Mouse (Mus musculus) forebrain, postnatal 0 days (tissue): Measurements from ENCODE around the gene Usp28. TPM values are rescaled to one million over a fixed set of nuclear protein-coding genes. Genes with fewer than 3 reads are reported as not detected.

Source experiments
- ATAC-seq: fragments of 200-750 bp; cut with Nextera tagmentation; 2 replicates; pipeline ENCODE4 v1.8.0; 2017; ENCODE audit warnings: mild to moderate bottlenecking, moderate library complexity
- DNase-seq: peaks from one replicate; pipeline ENCODE4 v3.0.0-alpha.2; 2015
- H3K27ac ChIP-seq: fragments of 300-500 bp; sonication (generic); 2 replicates; pipeline ENCODE4 v1.5.1; 2014; ENCODE audit warnings: low read depth, mild to moderate bottlenecking, antibody characterized with exemption, low read length, moderate library complexity, mixed read lengths
- H3K27me3 ChIP-seq: fragments of 300-500 bp; sonication (generic); 2 replicates; pipeline ENCODE4 v1.6.1; 2014; ENCODE audit warnings: mild to moderate bottlenecking, low read length, mixed read lengths; ENCODE audit not compliant: insufficient read depth
- H3K36me3 ChIP-seq: fragments of 300-500 bp; sonication (generic); 2 replicates; pipeline ENCODE4 v1.6.1; 2014; ENCODE audit warnings: mild to moderate bottlenecking, moderate library complexity; ENCODE audit not compliant: insufficient read depth
- H3K4me1 ChIP-seq: fragments of 300-500 bp; sonication (generic); 2 replicates; pipeline ENCODE4 v1.6.1; 2014; ENCODE audit warnings: antibody characterized with exemption; ENCODE audit not compliant: insufficient read depth
- H3K4me2 ChIP-seq: fragments of 300-500 bp; sonication (generic); 2 replicates; pipeline ENCODE4 v1.6.1; 2014; ENCODE audit warnings: low read depth, mild to moderate bottlenecking, moderate library complexity
- H3K4me3 ChIP-seq: fragments of 300-500 bp; sonication (generic); 2 replicates; pipeline ENCODE4 v1.5.1; 2014; ENCODE audit warnings: low read depth, low read length, mixed read lengths
- H3K9ac ChIP-seq: fragments of 300-500 bp; sonication (generic); 2 replicates; pipeline ENCODE4 v1.6.1; 2014; ENCODE audit warnings: mild to moderate bottlenecking
- H3K9me3 ChIP-seq: fragments of 300-500 bp; sonication (generic); 2 replicates; pipeline ENCODE4 v1.6.1; 2016; ENCODE audit warnings: low read length
- CTCF ChIP-seq: sonication (generic); IDR thresholded peaks from 2 replicates; pipeline ENCODE4 v1.5.1; 2016; ENCODE audit warnings: antibody characterized with exemption, control low read depth, low read depth
- WGBS: fragments of 180-500 bp; shearing (Covaris S2); extraction: QIAGEN DNeasy Blood & Tissue Kit; methylation state at CpG from one replicate; pipeline ENCODE4 v1.1.7; 2014; 5-methylcytosine and 5-hydroxymethylcytosine counted together
- polyA plus RNA-seq: library from polyadenylated mRNA; unstranded; fragments of >200 nt; fragmentation: Nextera tagmentation; extraction: Ambion mirVana; gene quantifications from 2 replicates; pipeline ENCODE4 v1.2.1, GENCODE M21; 2015
- total RNA-seq: library from RNA; depleted of rRNA; stranded (reverse); fragments of >200 nt; gene quantifications from 2 replicates; pipeline ENCODE4 v1.2.3, GENCODE M21; 2014; rRNA removed

Gene Usp28
- total RNA-seq (18.0 and 20.2 TPM in 2 replicates), polyA plus RNA-seq (8.3 and 12.7 TPM in 2 replicates)

DNA sequence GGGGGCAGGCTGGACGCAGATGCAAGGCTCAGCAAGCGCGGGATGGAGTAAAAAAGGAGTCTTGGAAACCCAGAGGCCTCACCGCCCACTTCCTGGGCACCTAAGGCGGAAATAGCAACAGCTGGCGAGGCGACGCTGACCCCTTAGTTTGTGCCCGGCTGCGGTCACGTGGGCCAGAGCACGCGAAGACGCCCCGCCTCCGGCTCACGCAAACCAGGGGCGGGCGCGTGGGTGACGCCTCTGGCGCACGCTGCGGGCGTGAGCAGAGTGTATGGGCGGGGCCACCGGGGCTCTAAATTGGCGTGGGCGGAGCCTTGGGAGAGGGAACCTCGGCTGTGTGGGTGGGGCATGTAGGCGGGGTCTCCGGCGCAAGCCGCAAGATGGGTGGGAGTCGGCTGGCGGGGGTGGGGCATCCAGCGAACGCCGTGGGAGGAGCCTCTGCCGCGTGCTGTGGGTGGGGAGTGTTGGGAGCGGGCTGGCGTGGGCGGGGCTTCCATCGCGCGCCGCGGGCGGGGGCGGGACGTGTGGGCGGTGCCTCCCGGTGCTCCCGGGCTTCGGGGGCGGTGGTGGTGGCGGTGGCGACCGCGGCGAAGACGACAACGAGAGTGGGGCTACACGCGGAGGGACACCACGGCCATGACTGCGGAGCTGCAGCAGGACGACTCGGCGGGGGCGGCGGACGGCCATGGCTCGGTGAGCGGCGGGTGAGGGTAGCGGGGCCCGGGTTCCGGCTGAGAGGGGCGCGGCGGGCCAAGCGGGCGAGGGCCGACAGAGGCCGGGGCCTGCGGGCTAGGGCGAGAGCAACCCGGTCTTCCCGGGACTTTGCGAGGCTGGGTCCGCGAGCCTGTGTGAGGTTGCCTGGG is at the start of gene Usp28:
Gene Usp28 (plus strand): TSS at position 531 of the 863 bp plus-strand sequence.
- peak within 1 kb of the TSS; percentile 84 for H3K27ac ChIP-seq
- under 1% methylated on average over 83 of the region's 94 CpGs for WGBS
- H3K9me3 ChIP-seq, result no peaks in the 10 kb centered on the region
- peak within 1 kb of the TSS; percentile 74 for H3K4me2 ChIP-seq
- H3K4me1 ChIP-seq, result peaks cover 11% of the 10 kb centered on the region
- no peak for TF ChIP-seq CTCF
- ATAC-seq (peak; percentile 96), DNase-seq (peak; percentile 100)
- peak within 1 kb of the TSS; percentile 57 for H3K9ac ChIP-seq
- H3K36me3 ChIP-seq, result no peaks in the 10 kb centered on the region
- H3K27me3 ChIP-seq, result no peaks in the 10 kb centered on the region
- peak within 1 kb of the TSS; percentile 63 for H3K4me3 ChIP-seq

DNA sequence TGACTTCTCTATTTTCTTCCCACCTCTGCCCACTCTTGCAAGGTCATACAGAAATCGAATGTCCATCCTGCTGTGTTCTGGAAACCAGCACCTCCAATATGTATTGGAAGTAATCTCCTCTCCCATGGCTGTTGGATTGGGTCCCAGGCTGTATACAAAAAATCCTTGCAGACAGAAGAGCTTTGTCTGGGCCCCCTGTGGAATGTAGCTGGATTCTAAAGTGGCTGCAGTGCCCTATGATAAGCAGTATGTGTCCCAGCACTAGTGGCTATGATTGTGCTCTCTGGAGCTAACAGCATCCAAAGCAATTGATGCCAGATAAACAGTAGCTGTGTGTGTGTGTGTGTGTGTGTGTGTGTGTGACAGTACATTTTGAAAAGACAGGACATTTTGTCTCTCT is 42.8 kb upstream of the Usp28 start:
- no peaks in the 10 kb centered on the region for H3K27me3 ChIP-seq
- no peaks in the 10 kb centered on the region for H3K36me3 ChIP-seq
- no peak overlapping the region for H3K27ac ChIP-seq
- no peak for DNase-seq
- no peak overlapping the region for H3K9ac ChIP-seq
- no peak for ATAC-seq
- H3K9me3 ChIP-seq, result no peaks in the 10 kb centered on the region
- H3K4me2 ChIP-seq, result no peak overlapping the region
- H3K4me1 ChIP-seq, result no peaks in the 10 kb centered on the region
- H3K4me3 ChIP-seq, result no peak overlapping the region
- no peak for TF ChIP-seq CTCF
- whole genome bisulfite sequencing, result 53% methylated on average over 1 of the region's 1 CpGs

- ATAC-seq, result no peak
- Histone ChIP-seq H3K27ac (no peak overlapping the region), H3K9me3 (no peaks in the 10 kb centered on the region), H3K4me3 (no peak overlapping the region), H3K9ac (no peak overlapping the region), H3K36me3 (no peaks in the 10 kb centered on the region), H3K4me1 (no peaks in the 10 kb centered on the region), H3K4me2 (no peak overlapping the region), H3K27me3 (no peaks in the 10 kb centered on the region)
- no peak for DNase-seq
- no peak for TF ChIP-seq CTCF
- 90% methylated on average over 4 of the region's 4 CpGs for WGBS
Observed at GRCm38 (mm10) chr9:48947565-48947964, 37.6 kb upstream of the Usp28 start.

DNA sequence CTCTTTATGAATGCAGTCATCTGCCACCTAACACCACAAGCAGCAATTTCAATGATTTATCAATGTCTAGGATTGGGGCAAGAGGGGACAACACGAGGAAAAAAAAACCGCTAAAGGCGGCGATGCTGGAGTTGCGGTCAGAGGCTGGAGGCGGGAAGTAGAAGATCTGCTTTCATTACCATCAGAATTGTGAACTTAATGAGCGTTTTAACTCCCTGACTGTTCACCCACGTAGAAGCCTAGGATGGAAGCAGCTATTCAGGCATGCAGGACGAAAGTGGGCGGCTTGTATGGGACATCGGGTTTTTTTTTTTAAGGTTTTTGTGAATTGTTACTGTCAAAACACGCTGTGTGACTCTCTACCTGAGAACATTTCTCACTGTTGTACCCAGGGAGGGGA is 23.9 kb upstream of the Usp28 start:
- Histone ChIP-seq H3K9me3 (no peaks in the 10 kb centered on the region), H3K27ac (no peak overlapping the region), H3K4me3 (no peak overlapping the region), H3K36me3 (no peaks in the 10 kb centered on the region), H3K4me1 (peaks cover 5% of the 10 kb centered on the region), H3K27me3 (peaks cover 15% of the 10 kb centered on the region; the same call in 1 of the 2 replicates), H3K4me2 (peak overlapping the region; percentile 5; the same call in 1 of the 2 replicates), H3K9ac (no peak overlapping the region)
- no peak for ATAC-seq
- no peak for DNase-seq
- no peak for TF ChIP-seq CTCF
- WGBS, result 30% methylated on average over 12 of the region's 12 CpGs

- TF ChIP-seq CTCF, result no peak
Observed at GRCm38 (mm10) chr9:48962131-48962530, 23.0 kb upstream of the Usp28 start.

DNA sequence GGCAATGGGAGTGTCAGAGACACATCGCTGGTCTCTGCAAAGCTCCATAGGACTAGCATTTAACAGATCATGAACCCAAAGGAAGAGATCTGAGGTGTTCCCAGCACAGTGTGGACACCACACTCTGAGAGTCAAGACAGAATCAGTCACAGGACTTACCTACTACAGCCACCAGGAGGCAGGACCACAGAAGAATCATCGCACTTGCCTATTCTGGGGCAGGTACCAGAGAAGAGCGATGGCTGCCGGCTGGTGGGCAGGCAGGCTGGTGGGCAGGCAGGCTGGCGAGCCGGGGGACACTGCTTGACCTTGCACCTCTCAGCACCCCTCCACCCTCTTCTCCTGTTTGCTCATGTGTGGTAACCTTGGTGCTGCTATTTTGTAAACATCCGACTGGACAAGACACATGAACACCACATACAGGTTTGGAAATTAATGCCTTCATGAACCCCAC is 20.6 kb upstream of the Usp28 start, which contains the start of gene Htr3b:
Gene Htr3b (minus strand): TSS at position 404 of the 454 bp plus-strand sequence.
- Histone ChIP-seq H3K27ac (no peak within 1 kb of the TSS), H3K4me3 (no peak within 1 kb of the TSS), H3K4me2 (no peak within 1 kb of the TSS), H3K9ac (no peak within 1 kb of the TSS), H3K4me1 (peaks cover 5% of the 10 kb centered on the region), H3K36me3 (no peaks in the 10 kb centered on the region), H3K9me3 (no peaks in the 10 kb centered on the region), H3K27me3 (peaks cover 15% of the 10 kb centered on the region; the same call in 1 of the 2 replicates)
- WGBS, result 81% methylated on average over 7 of the region's 7 CpGs
- no peak for ATAC-seq
- no peak for DNase-seq
- TF ChIP-seq CTCF, result peak; percentile 32

More at GRCm38 (mm10) chr9:48962131-48962530, 23.0 kb upstream of the Usp28 start:
- no peak overlapping the region for H3K4me2 ChIP-seq
- no peak overlapping the region for H3K4me3 ChIP-seq
- H3K27ac ChIP-seq, result no peak overlapping the region
- no peaks in the 10 kb centered on the region for H3K9me3 ChIP-seq
- 14% methylated on average over 7 of the region's 7 CpGs for WGBS
- ATAC-seq (no peak), DNase-seq (no peak)
- H3K4me1 ChIP-seq, result peaks cover 5% of the 10 kb centered on the region
- H3K27me3 ChIP-seq, result peaks cover 15% of the 10 kb centered on the region; the same call in 1 of the 2 replicates
- H3K36me3 ChIP-seq, result no peaks in the 10 kb centered on the region
- no peak overlapping the region for H3K9ac ChIP-seq

- ATAC-seq (peak; percentile 25), DNase-seq (peak; percentile 84)
- H3K27ac ChIP-seq, result no peak overlapping the region
- no peaks in the 10 kb centered on the region for H3K27me3 ChIP-seq
- WGBS, result 24% methylated on average over 3 of the region's 3 CpGs
- no peaks in the 10 kb centered on the region for H3K9me3 ChIP-seq
- peak; percentile 91 for TF ChIP-seq CTCF
- H3K4me1 ChIP-seq, result no peaks in the 10 kb centered on the region
- H3K4me2 ChIP-seq, result no peak overlapping the region
- H3K4me3 ChIP-seq, result no peak overlapping the region
- no peaks in the 10 kb centered on the region for H3K36me3 ChIP-seq
- no peak overlapping the region for H3K9ac ChIP-seq
Observed at GRCm38 (mm10) chr9:48972494-48972893, 12.7 kb upstream of the Usp28 start.
